Mouse (Mus musculus) macrophage (primary cell): ENCODE results near the gene Hadh. TPM values are rescaled to one million over a fixed set of nuclear protein-coding genes. Genes with fewer than 3 reads are reported as not detected.

ENCODE experiments used
- H3K27ac ChIP-seq: fragments of 350-480 bp; formaldehyde crosslinking; 2 replicates; pipeline ENCODE4 v1.9.0; 2021
- H3K36me3 ChIP-seq: fragments of 350-480 bp; formaldehyde crosslinking; 2 replicates; pipeline ENCODE4 v1.9.0; 2021; ENCODE audit errors: inconsistent target
- H3K4me3 ChIP-seq: fragments of 350-480 bp; formaldehyde crosslinking; 2 replicates; pipeline ENCODE4 v1.9.0; 2021; ENCODE audit errors: inconsistent target
- H3K79me2 ChIP-seq: fragments of 350-480 bp; formaldehyde crosslinking; 2 replicates; pipeline ENCODE4 v1.9.0; 2021; ENCODE audit errors: inconsistent target
- WGBS: methylation state at CpG from one replicate; pipeline ENCODE4 v1.1.7; 2026; ENCODE audit warnings: inconsistent platforms; ENCODE audit not compliant: missing documents; 5-methylcytosine and 5-hydroxymethylcytosine counted together
- polyA plus RNA-seq: library from polyadenylated mRNA; stranded (reverse); fragments of 250-400 nt; gene quantifications from 3 replicates; pipeline ENCODE4 v1.2.4, GENCODE M21; 2018; ENCODE audit warnings: inconsistent platforms

The Hadh gene
- polyA plus RNA-seq, 1 experiment from 2014 or later = 27.1 TPM

DNA sequence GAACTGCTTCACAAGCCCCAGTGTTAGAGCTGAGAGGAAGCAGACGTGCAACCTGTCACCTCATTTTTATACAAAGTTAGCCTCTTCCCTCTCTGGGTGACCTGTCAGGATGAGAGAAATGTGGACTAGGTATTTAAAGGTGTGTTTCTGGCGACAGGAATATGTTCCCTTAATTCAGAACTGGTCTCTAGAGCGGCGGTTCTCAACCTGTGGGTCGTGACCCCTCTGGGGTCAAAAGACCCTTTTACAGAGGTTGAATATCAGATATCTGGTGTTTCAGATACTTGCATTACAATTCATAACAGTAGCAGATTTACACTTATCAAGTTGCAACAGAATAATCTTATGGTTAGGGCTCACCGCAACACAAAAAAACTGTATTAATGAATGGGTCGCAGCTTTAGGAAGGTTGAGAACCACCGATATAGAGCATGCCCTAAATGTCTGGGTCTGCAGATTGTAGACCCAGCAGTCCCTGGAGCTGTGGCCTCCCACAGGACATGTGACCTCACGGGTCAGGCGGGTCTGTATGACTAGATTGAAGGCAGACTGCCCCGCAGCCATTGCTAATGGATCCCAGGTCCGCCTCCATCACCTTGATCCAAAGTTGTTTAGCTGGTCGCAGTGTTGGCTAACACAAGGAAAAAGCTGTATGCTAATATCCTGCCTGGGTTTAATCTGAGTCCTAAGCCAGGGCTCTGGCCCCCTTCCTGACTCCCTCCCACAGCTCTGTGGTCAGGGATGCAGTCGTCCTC lies 53.1 kb downstream of the Hadh start:
- no peak overlapping the region for H3K4me3 ChIP-seq
- H3K27ac ChIP-seq = no peak overlapping the region
- H3K36me3 ChIP-seq = no peaks in the 10 kb centered on the region
- WGBS = 90% methylated on average over 14 of the region's 14 CpGs
- H3K79me2 ChIP-seq = no peaks in the 10 kb centered on the region

DNA sequence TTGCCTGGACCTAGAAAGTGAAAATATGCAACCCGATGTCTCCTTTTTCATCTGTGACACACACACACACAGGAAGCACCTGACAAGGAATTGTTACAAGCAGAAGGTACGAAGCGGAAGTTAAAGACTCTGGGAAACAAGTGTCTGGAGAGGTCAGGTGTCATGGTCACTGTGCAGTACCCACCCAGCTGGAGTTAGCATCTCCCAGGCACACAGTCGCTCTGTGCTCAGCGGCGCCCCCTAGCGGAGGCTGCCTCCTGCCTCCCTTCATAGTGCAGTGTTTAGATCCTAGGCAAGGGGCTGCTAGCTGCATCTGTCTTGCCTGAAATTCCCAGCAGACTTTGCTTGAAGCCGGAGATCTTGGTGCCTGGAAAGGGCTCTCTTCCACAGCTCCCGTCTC lies 57.1 kb downstream of the Hadh start:
- 44% methylated on average over 9 of the region's 9 CpGs for WGBS
- Histone ChIP-seq H3K27ac (no peak overlapping the region), H3K79me2 (no peaks in the 10 kb centered on the region), H3K4me3 (no peak overlapping the region), H3K36me3 (no peaks in the 10 kb centered on the region)

DNA sequence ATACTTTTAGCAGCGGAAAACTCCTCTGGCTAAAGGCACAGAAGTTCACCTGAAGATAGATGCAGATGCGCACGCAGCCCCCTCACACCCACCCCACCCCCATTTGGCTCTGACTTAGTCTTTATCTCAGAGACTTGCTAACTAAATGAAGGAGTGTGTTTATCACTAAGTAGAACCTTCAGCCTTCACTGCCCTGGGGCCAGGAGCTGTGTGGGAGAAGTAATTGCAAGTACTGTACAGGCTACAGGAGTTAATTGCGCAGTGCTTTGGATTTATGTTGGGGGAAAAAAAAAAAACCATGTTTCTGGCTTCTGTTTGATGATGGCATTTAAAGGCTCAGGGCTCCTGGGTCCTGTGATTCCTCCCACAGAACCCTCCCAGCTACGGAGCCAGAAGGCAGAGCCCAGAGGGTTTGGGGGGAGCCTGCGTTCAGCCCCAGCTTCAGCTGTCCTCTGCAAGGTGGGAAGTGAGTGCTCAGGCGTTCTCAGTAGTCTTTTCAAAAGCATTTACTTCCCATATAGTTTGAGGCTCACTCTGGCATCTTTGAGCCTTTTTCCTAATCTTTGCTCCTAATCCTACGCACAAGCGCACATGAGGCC lies 57.7 kb downstream of the Hadh start:
- Histone ChIP-seq H3K4me3 (no peak overlapping the region), H3K79me2 (no peaks in the 10 kb centered on the region), H3K36me3 (no peaks in the 10 kb centered on the region), H3K27ac (no peak overlapping the region)
- 88% methylated on average over 9 of the region's 9 CpGs for WGBS

- Histone ChIP-seq H3K36me3 (no peaks in the 10 kb centered on the region), H3K4me3 (no peak overlapping the region), H3K27ac (no peak overlapping the region), H3K79me2 (no peaks in the 10 kb centered on the region)
- WGBS = 95% methylated on average over 7 of the region's 7 CpGs
Observed at GRCm38 (mm10) chr3:131212200-131212599, 59.7 kb downstream of the Hadh start.

DNA sequence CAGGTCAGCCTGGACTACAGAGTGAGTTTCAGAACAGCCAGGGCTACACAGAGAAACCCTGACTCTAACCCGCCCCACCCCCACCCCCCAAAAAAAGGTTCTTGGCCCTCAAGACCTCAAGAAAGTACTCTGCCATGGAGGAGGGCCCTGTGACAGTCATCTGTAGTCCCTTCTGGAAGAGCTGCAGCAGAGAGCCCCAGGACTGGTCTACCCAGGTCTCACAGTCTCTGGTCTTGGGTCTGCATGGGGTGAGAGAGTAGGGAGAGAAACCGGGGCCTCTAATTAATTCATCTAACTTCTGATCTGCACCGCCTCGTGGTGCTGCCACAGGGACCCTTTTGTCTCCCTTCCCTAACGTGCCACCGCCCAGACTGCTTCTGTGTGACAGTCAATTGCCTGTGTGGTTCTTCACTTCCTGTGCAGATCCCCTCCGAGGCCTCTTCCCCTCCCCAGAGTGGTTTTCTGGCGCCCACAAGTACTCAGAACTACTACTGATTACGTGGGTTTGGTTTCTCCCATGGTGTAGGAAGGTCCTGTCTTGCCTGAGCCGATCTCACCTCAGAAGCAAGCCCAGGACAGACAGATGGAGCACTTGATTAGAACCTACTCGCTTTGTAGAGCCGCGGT lies 63.5 kb downstream of the Hadh start:
- H3K36me3 ChIP-seq = no peaks in the 10 kb centered on the region
- 6% methylated on average over 13 of the region's 13 CpGs for WGBS
- H3K4me3 ChIP-seq = no peak overlapping the region
- no peak overlapping the region for H3K27ac ChIP-seq
- no peaks in the 10 kb centered on the region for H3K79me2 ChIP-seq

DNA sequence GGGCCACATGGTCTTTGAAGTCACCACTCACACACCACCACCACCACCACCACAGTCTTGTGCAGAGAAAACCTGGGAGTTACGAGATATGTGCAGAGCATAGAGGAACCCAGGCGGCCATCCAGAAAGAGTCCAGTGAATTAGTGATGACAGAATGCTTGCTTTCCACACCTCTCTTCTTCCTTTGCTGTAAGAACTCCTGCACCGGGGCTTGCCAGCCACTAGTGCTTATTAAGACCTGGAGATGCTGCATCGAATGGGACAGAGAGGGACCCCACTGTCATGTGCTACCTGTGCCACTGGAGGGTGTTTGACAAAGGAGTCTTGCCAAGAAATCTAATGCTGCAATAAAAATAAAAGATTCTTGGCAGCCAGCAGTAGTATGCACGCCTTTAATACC lies 64.1 kb downstream of the Hadh start:
- no peak overlapping the region for H3K27ac ChIP-seq
- 44% methylated on average over 5 of the region's 5 CpGs for WGBS
- H3K79me2 ChIP-seq = no peaks in the 10 kb centered on the region
- no peaks in the 10 kb centered on the region for H3K36me3 ChIP-seq
- no peak overlapping the region for H3K4me3 ChIP-seq

DNA sequence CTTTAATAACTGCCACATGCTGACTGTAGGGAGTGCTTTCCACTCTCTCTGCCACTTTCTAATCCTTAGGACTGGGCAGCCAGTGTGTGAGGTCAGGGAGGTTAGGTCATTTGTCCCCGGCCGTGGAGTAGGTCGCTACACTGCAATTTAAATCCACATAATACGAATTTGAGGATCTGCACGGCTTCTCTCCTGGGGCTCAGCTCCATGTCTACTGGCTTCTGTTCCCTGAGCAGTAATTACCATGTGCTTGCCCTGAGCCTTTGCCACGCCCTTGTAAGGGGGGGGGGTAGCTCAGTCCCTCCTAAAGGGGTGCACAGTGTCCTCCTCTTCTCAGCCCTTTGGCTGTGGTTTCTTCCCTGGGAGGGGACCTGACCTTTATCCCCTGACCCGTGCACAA lies 69.6 kb downstream of the Hadh start:
- no peak overlapping the region for H3K4me3 ChIP-seq
- 83% methylated on average over 7 of the region's 7 CpGs for WGBS
- no peaks in the 10 kb centered on the region for H3K36me3 ChIP-seq
- no peak overlapping the region for H3K27ac ChIP-seq
- no peaks in the 10 kb centered on the region for H3K79me2 ChIP-seq

- H3K27ac ChIP-seq = no peak overlapping the region
- 83% methylated on average over 17 of the region's 20 CpGs for WGBS
- H3K36me3 ChIP-seq = no peaks in the 10 kb centered on the region
- no peaks in the 10 kb centered on the region for H3K79me2 ChIP-seq
- no peak overlapping the region for H3K4me3 ChIP-seq
Observed at GRCm38 (mm10) chr3:131199590-131200288, 72.2 kb downstream of the Hadh start.

DNA sequence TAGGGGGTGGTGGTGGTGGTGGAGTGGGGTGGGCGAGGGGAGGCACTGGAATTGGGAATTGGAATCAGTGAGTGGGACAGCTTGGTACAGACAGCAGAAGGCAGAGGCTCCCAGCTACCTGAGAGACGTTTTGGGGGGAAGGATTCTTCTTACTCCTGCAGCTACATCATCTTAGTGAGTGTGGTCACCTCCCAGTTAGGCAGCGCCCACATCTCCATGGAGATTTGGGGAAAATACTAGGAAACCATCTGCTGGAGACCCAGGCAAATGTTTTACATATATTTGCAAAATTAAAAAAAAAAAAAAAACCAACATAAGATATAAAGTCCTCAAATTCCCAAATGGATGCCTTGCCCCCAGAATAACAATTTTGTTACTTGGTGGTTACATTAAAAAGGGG lies 72.9 kb downstream of the Hadh start:
- H3K4me3 ChIP-seq = no peak overlapping the region
- 84% methylated on average over 2 of the region's 3 CpGs for WGBS
- no peaks in the 10 kb centered on the region for H3K36me3 ChIP-seq
- no peak overlapping the region for H3K27ac ChIP-seq
- no peaks in the 10 kb centered on the region for H3K79me2 ChIP-seq

- Histone ChIP-seq H3K4me3 (no peak overlapping the region), H3K79me2 (no peaks in the 10 kb centered on the region), H3K27ac (no peak overlapping the region), H3K36me3 (no peaks in the 10 kb centered on the region)
- 93% methylated on average over 8 of the region's 8 CpGs for WGBS
Observed at GRCm38 (mm10) chr3:131196507-131197019, 75.3 kb downstream of the Hadh start.

DNA sequence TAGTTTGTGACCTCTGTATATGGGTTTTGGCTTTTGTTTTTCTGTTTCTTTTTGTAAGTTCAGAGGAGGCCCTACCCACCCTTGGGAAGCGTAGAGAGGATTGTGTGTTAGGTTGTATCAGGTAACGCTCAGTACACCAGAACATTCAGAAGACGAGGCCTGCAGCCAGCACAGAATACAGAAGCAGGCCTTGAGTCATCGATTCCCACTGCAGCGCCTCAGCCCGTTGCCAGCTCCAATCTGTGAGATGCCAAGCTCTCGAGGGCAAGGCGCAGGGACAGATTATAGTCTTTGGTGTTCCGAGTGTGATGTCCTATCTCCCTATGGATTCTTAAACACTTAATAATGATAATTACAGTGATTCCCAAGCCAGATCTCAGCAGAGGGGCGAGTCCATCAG lies 75.9 kb downstream of the Hadh start:
- Histone ChIP-seq H3K79me2 (no peaks in the 10 kb centered on the region), H3K36me3 (no peaks in the 10 kb centered on the region), H3K27ac (no peak overlapping the region), H3K4me3 (no peak overlapping the region)
- 93% methylated on average over 10 of the region's 10 CpGs for WGBS

GRCm38 (mm10) chr3:131191454-131191853 lies 80.4 kb downstream of the Hadh start:
- H3K36me3 ChIP-seq = no peaks in the 10 kb centered on the region
- WGBS = 75% methylated on average over 7 of the region's 7 CpGs
- H3K79me2 ChIP-seq = no peaks in the 10 kb centered on the region
- no peak overlapping the region for H3K27ac ChIP-seq
- no peak overlapping the region for H3K4me3 ChIP-seq

DNA sequence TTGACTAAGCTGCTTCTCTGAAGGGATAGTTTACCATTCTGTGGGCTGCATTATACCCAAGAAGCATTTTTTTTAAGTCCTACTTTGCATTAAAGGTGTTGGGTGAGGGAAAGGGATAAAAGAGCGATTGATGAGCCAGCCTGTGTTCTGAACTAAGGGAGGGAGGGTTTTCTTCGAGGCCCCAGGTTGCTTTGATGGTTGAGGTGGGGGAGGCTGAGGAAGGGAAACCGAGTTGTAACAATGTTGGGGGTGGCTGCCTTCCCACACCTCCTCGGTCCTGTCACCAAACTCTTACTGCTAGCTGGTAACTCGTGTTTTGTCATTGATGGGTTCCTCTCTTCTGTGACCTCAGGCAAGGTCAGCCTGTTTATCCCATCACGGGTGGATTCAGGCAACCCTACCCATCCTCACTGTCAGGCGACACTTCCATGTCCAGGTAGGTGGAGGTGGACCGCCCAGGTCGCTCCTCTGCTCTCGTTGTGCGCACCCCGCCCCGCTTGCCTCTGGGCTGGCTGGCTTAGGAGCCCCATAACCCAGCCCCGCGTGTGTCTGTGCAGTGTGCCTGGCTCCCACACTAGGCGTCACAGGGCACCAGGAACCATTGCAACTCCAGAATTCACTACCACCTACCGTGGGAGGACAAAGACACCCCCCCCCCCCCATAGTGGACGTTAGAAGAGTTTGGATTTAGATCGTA lies 81.1 kb downstream of the Hadh start:
- WGBS = 90% methylated on average over 18 of the region's 19 CpGs

GRCm38 (mm10) chr3:131190239-131190638 lies 81.7 kb downstream of the Hadh start:
- H3K36me3 ChIP-seq = no peaks in the 10 kb centered on the region
- H3K4me3 ChIP-seq = no peak overlapping the region
- WGBS = 68% methylated on average over 9 of the region's 11 CpGs
- no peak overlapping the region for H3K27ac ChIP-seq
- no peaks in the 10 kb centered on the region for H3K79me2 ChIP-seq

More for the DNA sequence above, 81.1 kb downstream of the Hadh start:
- no peaks in the 10 kb centered on the region for H3K79me2 ChIP-seq
- H3K4me3 ChIP-seq = no peak overlapping the region
- no peak overlapping the region for H3K27ac ChIP-seq
- H3K36me3 ChIP-seq = no peaks in the 10 kb centered on the region
